Mouse (Mus musculus): Measurements from ENCODE around the gene Vmn1r76. TPM values are rescaled to one million over a fixed set of nuclear protein-coding genes. Genes with fewer than 3 reads are reported as not detected.

The Vmn1r76 gene
- not detected in 2 replicates for total RNA-seq (2014; rRNA removed)
- not detected in 2 replicates for polyA plus RNA-seq (2012; rRNA removed)

GRCm38 (mm10) chr7:11938113-11938512, at the start of gene Vmn1r76:
Gene Vmn1r76, minus strand, starts transcription at chr7:11938213.
- H3K27me3 ChIP-seq (ENCODE audit: control insufficient read depth, insufficient read depth, low read length), result no peaks in the 10 kb centered on the region
- TF ChIP-seq CTCF (IDR thresholded peaks at IDR 0.05; ENCODE audit: low read depth, low read length) (no peak), POLR2A (IDR thresholded peaks at IDR 0.05; ENCODE audit: extremely low read depth, insufficient read depth, low read length) (no peak)
- H3K4me1 ChIP-seq (ENCODE audit: control insufficient read depth, insufficient read depth, low read length), result no peaks in the 10 kb centered on the region
- H3K27ac ChIP-seq (replicated peaks; ENCODE audit: insufficient read depth, low read depth, low read length), result no peak within 1 kb of the TSS
- no peak within 1 kb of the TSS for H3K9ac ChIP-seq (ENCODE audit: low read depth, low read length)
- no peaks in the 10 kb centered on the region for H3K36me3 ChIP-seq (ENCODE audit: control insufficient read depth, insufficient read depth, low read length)
- no peaks in the 10 kb centered on the region for H3K79me2 ChIP-seq (ENCODE audit: control insufficient read depth, insufficient read depth, low read length)
- no peak within 1 kb of the TSS for H3K4me3 ChIP-seq (ENCODE audit: insufficient read depth, low read depth, low read length)
- DNase-seq (ENCODE audit: extremely low read depth, low read depth, low spot score), result no peak

- Histone ChIP-seq H3K27me3 (ENCODE audit: control insufficient read depth, insufficient read depth, low read length) (no peaks in the 10 kb centered on the region), H3K36me3 (ENCODE audit: control insufficient read depth, insufficient read depth, low read length) (no peaks in the 10 kb centered on the region), H3K4me3 (ENCODE audit: insufficient read depth, low read depth, low read length) (no peak overlapping the region), H3K27ac (replicated peaks; ENCODE audit: insufficient read depth, low read depth, low read length) (no peak overlapping the region), H3K4me1 (ENCODE audit: control insufficient read depth, insufficient read depth, low read length) (no peaks in the 10 kb centered on the region), H3K9ac (ENCODE audit: low read depth, low read length) (no peak overlapping the region), H3K79me2 (ENCODE audit: control insufficient read depth, insufficient read depth, low read length) (no peaks in the 10 kb centered on the region)
- TF ChIP-seq CTCF (IDR thresholded peaks at IDR 0.05; ENCODE audit: low read depth, low read length) (no peak), POLR2A (IDR thresholded peaks at IDR 0.05; ENCODE audit: extremely low read depth, insufficient read depth, low read length) (no peak)
- DNase-seq (ENCODE audit: extremely low read depth, low read depth, low spot score), result no peak
Observed at GRCm38 (mm10) chr7:11972611-11973010, 34.6 kb upstream of the Vmn1r76 start.

- Histone ChIP-seq H3K79me2 (ENCODE audit: control insufficient read depth, insufficient read depth, low read length) (no peaks in the 10 kb centered on the region), H3K4me1 (ENCODE audit: control insufficient read depth, insufficient read depth, low read length) (no peaks in the 10 kb centered on the region), H3K36me3 (ENCODE audit: control insufficient read depth, insufficient read depth, low read length) (no peaks in the 10 kb centered on the region), H3K27ac (replicated peaks; ENCODE audit: insufficient read depth, low read depth, low read length) (no peak overlapping the region), H3K9ac (ENCODE audit: low read depth, low read length) (no peak overlapping the region), H3K4me3 (ENCODE audit: insufficient read depth, low read depth, low read length) (no peak overlapping the region), H3K27me3 (ENCODE audit: control insufficient read depth, insufficient read depth, low read length) (no peaks in the 10 kb centered on the region)
- TF ChIP-seq CTCF (IDR thresholded peaks at IDR 0.05; ENCODE audit: low read depth, low read length) (no peak), POLR2A (IDR thresholded peaks at IDR 0.05; ENCODE audit: extremely low read depth, insufficient read depth, low read length) (no peak)
- DNase-seq (ENCODE audit: extremely low read depth, low read depth, low spot score), result no peak
- 78% methylated on average over 3 of the region's 3 CpGs for WGBS
Observed at GRCm38 (mm10) chr7:11947991-11948390, 10.0 kb upstream of the Vmn1r76 start.

- Histone ChIP-seq H3K27ac (replicated peaks; ENCODE audit: insufficient read depth, low read depth, low read length) (no peak within 1 kb of the TSS), H3K9ac (ENCODE audit: low read depth, low read length) (no peak within 1 kb of the TSS), H3K4me3 (ENCODE audit: insufficient read depth, low read depth, low read length) (no peak within 1 kb of the TSS), H3K4me1 (ENCODE audit: control insufficient read depth, insufficient read depth, low read length) (no peaks in the 10 kb centered on the region), H3K27me3 (ENCODE audit: control insufficient read depth, insufficient read depth, low read length) (no peaks in the 10 kb centered on the region), H3K36me3 (ENCODE audit: control insufficient read depth, insufficient read depth, low read length) (no peaks in the 10 kb centered on the region), H3K79me2 (ENCODE audit: control insufficient read depth, insufficient read depth, low read length) (no peaks in the 10 kb centered on the region)
- TF ChIP-seq CTCF (IDR thresholded peaks at IDR 0.05; ENCODE audit: low read depth, low read length), result no peak
- TF ChIP-seq POLR2A (IDR thresholded peaks at IDR 0.05; ENCODE audit: extremely low read depth, insufficient read depth, low read length), result no peak
- no peak for DNase-seq (ENCODE audit: extremely low read depth, low read depth, low spot score)
Observed at GRCm38 (mm10) chr7:11874330-11874729, 63.7 kb downstream of the Vmn1r76 start, which contains the start of gene Vmn1r75. Gene Vmn1r75, plus strand, starts transcription at chr7:11874630.

Other genes with a start within 250 kb of the Vmn1r76 start
- gene Vmn1r73, start 207.9 kb downstream of the Vmn1r76 start, total RNA-seq (2014; rRNA removed), result not detected in 2 replicates
- gene Vmn1r73, start 207.9 kb downstream of the Vmn1r76 start, polyA plus RNA-seq (2012; rRNA removed), result not detected in 2 replicates
- not detected in 2 replicates for gene Vmn1r74, start 104.2 kb downstream of the Vmn1r76 start, total RNA-seq (2014; rRNA removed)
- gene Vmn1r74, start 104.2 kb downstream of the Vmn1r76 start, polyA plus RNA-seq (2012; rRNA removed), result not detected in 2 replicates
- not detected in 2 replicates for gene Vmn1r75, start 63.6 kb downstream of the Vmn1r76 start, total RNA-seq (2014; rRNA removed)
- not detected in 2 replicates for gene Vmn1r75, start 63.6 kb downstream of the Vmn1r76 start, polyA plus RNA-seq (2012; rRNA removed)
- not detected in 2 replicates for gene Vmn1r77, start 98.5 kb upstream of the Vmn1r76 start, total RNA-seq (2014; rRNA removed)
- not detected in 2 replicates for gene Vmn1r77, start 98.5 kb upstream of the Vmn1r76 start, polyA plus RNA-seq (2012; rRNA removed)
- not detected in 2 replicates for gene Vmn1r78, start 212.0 kb upstream of the Vmn1r76 start, total RNA-seq (2014; rRNA removed)
- not detected in 2 replicates for gene Vmn1r78, start 212.0 kb upstream of the Vmn1r76 start, polyA plus RNA-seq (2012; rRNA removed)
- not detected in 2 replicates for gene Vmn1r79, start 233.1 kb upstream of the Vmn1r76 start, total RNA-seq (2014; rRNA removed)
- gene Vmn1r79, start 233.1 kb upstream of the Vmn1r76 start, polyA plus RNA-seq (2012; rRNA removed), result not detected in 2 replicates

All from liver, adult 2 months (tissue).